Mouse (Mus musculus) stomach, embryonic 14.5 days (tissue): ENCODE measurements at regions not wholly inside any gene's neighbourhood (a gene's known extent, or its start where the extent isn't known, plus 50 kb on each side); places are given as distances from the start of the nearest gene placed in this dataset.

Experiments
- ATAC-seq: fragments of 200-750 bp; cut with Nextera tagmentation; 2 replicates; pipeline ENCODE4 v1.8.0; 2017; ENCODE audit warnings: low read depth, moderate TSS enrichment; ENCODE audit not compliant: insufficient number of reproducible peaks, insufficient read depth, low FRiP score
- H3K27ac ChIP-seq: fragments of 300-500 bp; sonication (generic); 2 replicates; pipeline ENCODE4 v1.5.1; 2014; ENCODE audit warnings: mild to moderate bottlenecking, low read length, moderate library complexity, mixed read lengths
- H3K27me3 ChIP-seq: fragments of 300-500 bp; sonication (generic); 2 replicates; pipeline ENCODE4 v1.6.1; 2014; ENCODE audit warnings: low read length, control low read depth, mixed read lengths; ENCODE audit not compliant: control insufficient read depth, insufficient read depth
- H3K36me3 ChIP-seq: fragments of 300-500 bp; sonication (generic); 2 replicates; pipeline ENCODE4 v1.6.1; 2014; ENCODE audit warnings: mild to moderate bottlenecking, control low read depth, low read length, moderate library complexity, mixed read lengths; ENCODE audit not compliant: control insufficient read depth, insufficient read depth
- H3K4me1 ChIP-seq: fragments of 300-500 bp; sonication (generic); 2 replicates; pipeline ENCODE4 v1.6.1; 2014; ENCODE audit warnings: low read length, control low read depth, mixed read lengths; ENCODE audit not compliant: control insufficient read depth, insufficient read depth
- H3K4me2 ChIP-seq: fragments of 300-500 bp; sonication (generic); replicated peaks from 2 replicates; pipeline ENCODE4 v1.6.1; 2014; ENCODE audit warnings: low read depth, low read length, control low read depth
- H3K4me3 ChIP-seq: fragments of 300-500 bp; sonication (generic); 2 replicates; pipeline ENCODE4 v1.5.1; 2014; ENCODE audit warnings: low read depth, low read length, control low read depth
- H3K9ac ChIP-seq: fragments of 300-500 bp; sonication (generic); replicated peaks from 2 replicates; pipeline ENCODE4 v1.6.1; 2014; ENCODE audit warnings: low read depth, mild to moderate bottlenecking, control low read depth, low read length, moderate library complexity, mixed read lengths
- H3K9me3 ChIP-seq: fragments of 300-500 bp; sonication (generic); 2 replicates; pipeline ENCODE4 v1.6.1; 2016; ENCODE audit warnings: low read depth, low read length, control low read depth; ENCODE audit not compliant: control insufficient read depth
- WGBS: fragments of 180-500 bp; shearing (Covaris S2); extraction: QIAGEN DNeasy Blood & Tissue Kit; methylation state at CpG from one replicate; pipeline ENCODE4 v1.1.7; 2014; 5-methylcytosine and 5-hydroxymethylcytosine counted together

GRCm38 (mm10) chr1:120814441-120814840, 212.2 kb downstream of the En1 start:
- Histone ChIP-seq H3K9ac (no peak overlapping the region), H3K4me3 (no peak overlapping the region), H3K27ac (no peak overlapping the region), H3K4me2 (no peak overlapping the region), H3K9me3 (no peaks in the 10 kb centered on the region), H3K27me3 (no peaks in the 10 kb centered on the region), H3K36me3 (no peaks in the 10 kb centered on the region), H3K4me1 (no peaks in the 10 kb centered on the region)
- WGBS, result 80% methylated on average over 4 of the region's 4 CpGs
- ATAC-seq, result no peak

GRCm38 (mm10) chr1:120816237-120816820, 214.1 kb downstream of the En1 start:
- Histone ChIP-seq H3K4me3 (no peak overlapping the region), H3K4me1 (no peaks in the 10 kb centered on the region), H3K27me3 (no peaks in the 10 kb centered on the region), H3K27ac (no peak overlapping the region), H3K4me2 (no peak overlapping the region), H3K9ac (no peak overlapping the region), H3K9me3 (no peaks in the 10 kb centered on the region; the same call in 1 of the 2 replicates), H3K36me3 (no peaks in the 10 kb centered on the region)
- ATAC-seq, result no peak
- 39% methylated on average over 5 of the region's 5 CpGs for WGBS

DNA sequence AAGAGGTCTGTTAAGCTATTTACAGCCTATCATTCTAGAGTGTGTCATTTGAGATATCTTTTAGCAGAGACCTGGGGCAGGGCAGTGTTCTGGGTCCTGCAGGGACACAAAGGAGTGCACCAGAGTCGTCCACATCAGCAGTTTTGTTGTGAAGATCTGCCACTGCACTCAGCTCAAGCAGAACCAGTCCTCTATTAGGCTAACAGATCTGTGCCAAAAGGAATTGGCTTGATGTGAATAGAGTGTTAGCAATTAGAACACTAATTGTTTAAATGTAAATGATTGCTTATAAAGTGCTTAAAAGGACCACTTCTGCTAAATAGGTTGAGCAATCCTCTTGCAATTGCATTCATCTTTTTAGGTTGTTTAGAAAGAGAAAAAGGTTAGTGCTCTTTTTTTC, 215.3 kb downstream of the En1 start:
- no peak overlapping the region for H3K4me2 ChIP-seq
- H3K27me3 ChIP-seq, result no peaks in the 10 kb centered on the region
- no peak overlapping the region for H3K4me3 ChIP-seq
- H3K27ac ChIP-seq, result no peak overlapping the region
- no peaks in the 10 kb centered on the region for H3K4me1 ChIP-seq
- no peak for ATAC-seq
- H3K9ac ChIP-seq, result no peak overlapping the region
- no peaks in the 10 kb centered on the region; the same call in 1 of the 2 replicates for H3K9me3 ChIP-seq
- WGBS, result 25% methylated on average over 1 of the region's 1 CpGs
- H3K36me3 ChIP-seq, result no peaks in the 10 kb centered on the region

DNA sequence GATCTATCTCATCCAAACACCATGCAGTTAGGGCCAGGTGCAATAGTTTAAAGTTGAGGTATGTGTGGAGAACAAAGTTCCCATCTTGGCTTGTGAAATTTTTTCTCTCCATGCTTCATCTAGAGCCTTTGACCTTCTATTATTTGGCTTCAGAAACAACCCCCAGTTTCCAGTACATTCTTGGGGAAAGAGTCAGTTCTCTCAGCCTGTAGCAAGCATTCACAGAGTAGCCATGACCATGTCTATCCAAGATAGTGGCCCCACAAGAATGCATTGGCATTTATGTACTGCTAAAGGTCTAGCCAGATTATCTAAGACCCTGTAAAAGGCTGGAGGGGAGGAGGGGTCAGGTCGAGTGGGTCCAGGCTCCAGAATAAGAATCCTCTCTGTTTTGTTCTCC, 229.8 kb downstream of the En1 start:
- H3K27ac ChIP-seq, result no peak overlapping the region
- no peaks in the 10 kb centered on the region for H3K9me3 ChIP-seq
- no peak for ATAC-seq
- no peaks in the 10 kb centered on the region for H3K27me3 ChIP-seq
- H3K4me2 ChIP-seq, result no peak overlapping the region
- H3K36me3 ChIP-seq, result no peaks in the 10 kb centered on the region
- H3K4me1 ChIP-seq, result no peaks in the 10 kb centered on the region
- H3K9ac ChIP-seq, result no peak overlapping the region
- 78% methylated on average over 1 of the region's 1 CpGs for WGBS
- H3K4me3 ChIP-seq, result no peak overlapping the region

DNA sequence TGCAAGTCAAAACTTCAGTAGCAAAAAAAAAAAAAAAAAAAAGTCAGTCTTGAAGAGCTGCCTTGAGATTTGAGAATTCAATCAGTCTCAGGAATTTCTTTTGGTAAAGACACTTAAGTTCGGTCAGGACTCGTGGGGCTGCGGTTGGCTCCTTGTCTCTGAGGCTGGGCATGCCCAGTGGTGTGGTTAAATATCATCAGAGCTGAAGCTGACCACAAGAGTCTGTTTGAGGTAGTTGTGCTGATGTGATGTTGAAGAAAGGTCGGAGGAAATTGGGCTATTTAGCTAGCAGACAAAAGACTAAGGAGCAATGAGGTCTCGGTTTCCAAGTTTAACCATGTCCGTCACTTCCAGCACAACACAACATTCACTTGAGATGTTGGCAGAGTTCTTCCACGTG, 240.4 kb downstream of the En1 start:
- H3K27ac ChIP-seq, result no peak overlapping the region
- no peaks in the 10 kb centered on the region for H3K9me3 ChIP-seq
- H3K9ac ChIP-seq, result no peak overlapping the region
- 74% methylated on average over 7 of the region's 7 CpGs for WGBS
- H3K4me2 ChIP-seq, result no peak overlapping the region
- no peaks in the 10 kb centered on the region for H3K36me3 ChIP-seq
- H3K27me3 ChIP-seq, result no peaks in the 10 kb centered on the region
- ATAC-seq, result no peak
- H3K4me1 ChIP-seq, result no peaks in the 10 kb centered on the region
- H3K4me3 ChIP-seq, result no peak overlapping the region

DNA sequence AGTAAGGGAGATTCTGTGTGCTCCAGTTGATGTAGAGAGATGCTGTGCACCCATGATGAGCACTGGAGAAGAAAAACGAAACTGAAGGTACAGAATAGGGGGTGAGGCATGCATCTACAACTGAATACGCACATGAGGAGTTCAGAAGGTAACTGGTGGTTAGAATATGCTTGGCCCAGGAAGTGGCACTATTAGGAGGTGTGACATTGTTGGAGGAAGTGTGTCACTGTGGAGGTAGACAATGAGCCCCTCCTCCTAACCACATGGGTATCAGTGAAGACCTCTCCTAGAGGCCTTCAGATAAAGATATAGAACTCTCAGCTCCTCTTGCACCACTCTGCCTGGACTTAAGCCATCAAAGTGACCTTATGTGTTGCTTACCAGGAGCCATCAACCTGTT, 243.9 kb downstream of the En1 start:
- Histone ChIP-seq H3K27ac (no peak overlapping the region), H3K27me3 (no peaks in the 10 kb centered on the region), H3K9ac (no peak overlapping the region), H3K36me3 (no peaks in the 10 kb centered on the region), H3K4me3 (no peak overlapping the region), H3K4me2 (no peak overlapping the region), H3K4me1 (no peaks in the 10 kb centered on the region), H3K9me3 (no peaks in the 10 kb centered on the region)
- no peak for ATAC-seq
- 78% methylated on average over 2 of the region's 2 CpGs for WGBS

- no peak overlapping the region for H3K27ac ChIP-seq
- 75% methylated on average over 6 of the region's 6 CpGs for WGBS
- H3K27me3 ChIP-seq, result no peaks in the 10 kb centered on the region
- H3K9me3 ChIP-seq, result no peaks in the 10 kb centered on the region
- H3K9ac ChIP-seq, result no peak overlapping the region
- no peak for ATAC-seq
- H3K4me2 ChIP-seq, result no peak overlapping the region
- no peak overlapping the region for H3K4me3 ChIP-seq
- no peaks in the 10 kb centered on the region for H3K36me3 ChIP-seq
- no peaks in the 10 kb centered on the region for H3K4me1 ChIP-seq
Observed at GRCm38 (mm10) chr1:120851860-120852503, 249.8 kb downstream of the En1 start.

- H3K9me3 ChIP-seq, result no peaks in the 10 kb centered on the region
- no peaks in the 10 kb centered on the region for H3K4me1 ChIP-seq
- no peaks in the 10 kb centered on the region for H3K27me3 ChIP-seq
- H3K9ac ChIP-seq, result no peak overlapping the region
- H3K4me2 ChIP-seq, result no peak overlapping the region
- H3K27ac ChIP-seq, result no peak overlapping the region
- no peak overlapping the region for H3K4me3 ChIP-seq
- H3K36me3 ChIP-seq, result no peaks in the 10 kb centered on the region
- no peak for ATAC-seq
- 37% methylated on average over 5 of the region's 5 CpGs for WGBS
Observed at GRCm38 (mm10) chr1:120857566-120857965, 255.3 kb downstream of the En1 start.

GRCm38 (mm10) chr1:120859546-120859945, 257.3 kb downstream of the En1 start:
- H3K4me2 ChIP-seq, result no peak overlapping the region
- H3K27me3 ChIP-seq, result no peaks in the 10 kb centered on the region
- H3K27ac ChIP-seq, result no peak overlapping the region
- H3K9ac ChIP-seq, result no peak overlapping the region
- H3K36me3 ChIP-seq, result no peaks in the 10 kb centered on the region
- no peak for ATAC-seq
- no peak overlapping the region for H3K4me3 ChIP-seq
- WGBS, result 35% methylated on average over 5 of the region's 5 CpGs
- no peaks in the 10 kb centered on the region for H3K9me3 ChIP-seq
- H3K4me1 ChIP-seq, result no peaks in the 10 kb centered on the region
